Mouse (Mus musculus): ENCODE results near the gene Sipa1l3.

DNA sequence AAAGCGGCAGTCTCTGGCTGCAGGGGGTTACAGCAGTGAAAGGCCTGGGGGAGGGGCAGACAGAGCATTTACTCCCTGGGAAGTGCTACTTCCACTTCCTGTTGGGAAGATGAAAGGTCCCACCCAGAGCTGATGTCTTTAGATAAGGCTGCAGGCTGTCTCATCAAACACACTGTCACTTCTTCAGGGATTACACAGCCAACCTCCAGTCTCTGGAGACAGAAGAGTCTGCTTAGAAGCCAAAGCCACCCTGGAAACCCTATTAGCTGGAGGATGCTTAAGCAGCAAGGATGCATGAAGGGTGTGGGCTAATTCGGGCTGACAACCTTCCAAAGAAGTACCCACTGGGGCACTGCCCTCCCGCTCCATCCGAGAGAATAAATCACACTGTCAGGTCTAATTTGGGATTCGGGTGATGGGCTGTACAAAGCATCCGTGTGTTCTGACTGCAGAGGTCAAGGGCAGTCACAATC is 87.7 kb downstream of the Sipa1l3 start:
- no peak for TF ChIP-seq CEBPB (IDR thresholded peaks at IDR 0.05; ENCODE audit: insufficient read depth, poor library complexity, severe bottlenecking)
- TF ChIP-seq POLR2A (IDR thresholded peaks at IDR 0.05; ENCODE audit: insufficient read length, low read depth), result no peak
- no peak for TF ChIP-seq E2F4 (IDR thresholded peaks at IDR 0.05; ENCODE audit: insufficient read depth)
- TF ChIP-seq MAX (IDR thresholded peaks at IDR 0.05; ENCODE audit: low read depth), result no peak
- no peak for TF ChIP-seq USF1 (IDR thresholded peaks at IDR 0.05; ENCODE audit: low read depth)
- no peak for TF ChIP-seq TCF12 (IDR thresholded peaks at IDR 0.05; ENCODE audit: insufficient read depth, poor library complexity, severe bottlenecking)
- no peak for TF ChIP-seq SRF (IDR thresholded peaks at IDR 0.05; ENCODE audit: control insufficient read depth, insufficient read length, low read depth)
- no peak for TF ChIP-seq POLR2AphosphoS2 (IDR thresholded peaks at IDR 0.05; ENCODE audit: insufficient read length, low read depth)
- no peak for TF ChIP-seq TCF3 (IDR thresholded peaks at IDR 0.05; ENCODE audit: insufficient read length, low read depth)
- no peak for TF ChIP-seq MYOG (IDR thresholded peaks at IDR 0.05; ENCODE audit: control insufficient read depth in 1 of 3, insufficient read depth in 1 of 3, insufficient read length in 2 of 3, low read depth in 2 of 3)
